Mouse (Mus musculus): Measurements from ENCODE around the gene Bcl2l2. TPM values are rescaled to one million over a fixed set of nuclear protein-coding genes. Genes with fewer than 3 reads are reported as not detected.

Bcl2l2 gene
- total RNA-seq, 1 experiment from 2014 or later = 62.2 TPM

DNA sequence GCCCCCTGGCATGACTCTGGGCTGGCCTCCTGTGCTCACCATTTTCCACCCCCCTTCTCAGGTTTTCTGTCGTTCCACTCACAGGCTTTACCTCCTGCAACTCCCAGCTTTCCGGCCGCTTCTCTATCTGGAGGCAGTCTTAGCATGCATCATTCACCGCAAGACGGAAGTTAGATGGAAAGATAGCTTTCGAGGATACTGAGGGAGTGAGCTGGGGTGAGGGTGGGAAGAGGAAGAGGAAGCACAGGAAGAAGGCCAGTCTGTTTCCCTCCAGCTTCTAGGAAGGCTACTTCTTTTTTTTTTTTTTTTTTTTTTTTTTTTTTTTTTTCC, 53.6 kb downstream of the Bcl2l2 start:
- DNase-seq = no peak

DNA sequence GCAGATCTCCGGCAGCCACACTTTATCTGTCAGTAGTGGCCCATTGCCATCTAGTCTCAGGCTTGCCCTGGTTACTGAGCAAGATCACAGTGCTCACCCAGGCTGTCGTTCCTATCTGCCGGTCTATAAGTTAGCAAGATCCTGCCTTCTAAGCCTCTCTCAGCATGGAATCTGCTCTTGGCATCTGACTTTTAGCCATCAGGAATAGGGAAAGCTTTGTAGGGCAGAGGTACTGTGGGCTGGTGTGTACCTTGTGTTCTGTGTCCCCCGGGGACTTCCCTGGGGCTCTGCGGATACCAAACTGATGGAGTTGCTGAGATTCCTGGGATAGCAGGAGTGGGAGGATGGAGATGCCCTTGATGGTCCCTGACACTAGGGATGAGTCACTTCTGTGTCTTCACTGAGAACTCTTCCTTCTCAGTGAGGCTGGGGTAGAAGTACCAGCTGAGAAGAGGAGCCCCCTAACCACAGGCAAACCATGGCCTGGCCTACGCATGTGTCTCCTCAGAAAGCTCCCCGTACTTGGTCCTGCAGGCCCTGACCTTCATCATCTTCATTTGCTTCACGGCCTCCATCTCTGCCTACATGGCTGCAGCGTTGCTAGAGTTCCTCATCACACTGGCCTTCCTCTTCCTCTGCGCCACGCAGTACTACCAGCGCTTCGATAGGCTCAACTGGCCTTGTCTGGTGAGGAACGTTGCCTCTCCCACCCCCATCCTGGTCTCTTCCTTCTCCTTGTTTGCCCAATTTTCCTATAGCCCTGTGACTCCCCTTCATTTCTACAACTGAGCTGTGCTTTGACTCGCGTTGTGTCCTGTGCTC, 54.4 kb downstream of the Bcl2l2 start:
- no peak for DNase-seq

Other genes starting within 250 kb of the Bcl2l2 start
- not detected in 2 replicates for gene Gm17606, start 242.4 kb upstream of the Bcl2l2 start, total RNA-seq (2021)
- gene Cdh24, start 242.0 kb upstream of the Bcl2l2 start, total RNA-seq (2021) = 1.4 and 1.6 TPM in 2 replicates
- 39.3 and 39.9 TPM in 2 replicates for gene 1700123O20Rik, start 197.2 kb upstream of the Bcl2l2 start, total RNA-seq (2021)
- 233 and 235 TPM in 2 replicates for gene Acin1, start 196.4 kb upstream of the Bcl2l2 start, total RNA-seq (2021)
- not detected in 2 replicates for gene Gm29776, start 184.5 kb upstream of the Bcl2l2 start, total RNA-seq (2021)
- gene Cebpe, start 171.2 kb upstream of the Bcl2l2 start, total RNA-seq (2021) = not detected in 2 replicates
- 58.4 and 64.6 TPM in 2 replicates for gene Slc7a8, start 101.4 kb upstream of the Bcl2l2 start, total RNA-seq (2021)
- gene Rnf212b, start 69.2 kb upstream of the Bcl2l2 start, total RNA-seq (2021) = 1.2 TPM in 1 of 2 replicates, not detected in the other
- 14.8 and 19.0 TPM in 2 replicates for gene Homez, start 12.4 kb upstream of the Bcl2l2 start, total RNA-seq (2021)
- gene Ppp1r3e, start 5.8 kb upstream of the Bcl2l2 start, total RNA-seq (2021) = 19.3 and 23.8 TPM in 2 replicates
- 10.0 TPM in 1 of 2 replicates, not detected in the other for gene Gm20521, start 64 bp downstream of the Bcl2l2 start, total RNA-seq (2021)
- gene Pabpn1, start 9.1 kb downstream of the Bcl2l2 start, total RNA-seq (2021) = 195 and 256 TPM in 2 replicates
- gene Slc22a17, start 29.8 kb downstream of the Bcl2l2 start, total RNA-seq (2021) = 32.9 and 41.6 TPM in 2 replicates
- 2.6 and 3.6 TPM in 2 replicates for gene Efs, start 42.7 kb downstream of the Bcl2l2 start, total RNA-seq (2021)
- gene Il25, start 49.3 kb downstream of the Bcl2l2 start, total RNA-seq (2021) = not detected in 2 replicates
- gene Cmtm5, start 52.9 kb downstream of the Bcl2l2 start, total RNA-seq (2021) = 0.49 and 1.2 TPM in 2 replicates
- not detected in 2 replicates for gene Myh6, start 83.5 kb downstream of the Bcl2l2 start, total RNA-seq (2021)
- not detected in 2 replicates for gene Gm17428, start 93.6 kb downstream of the Bcl2l2 start, total RNA-seq (2021)
- gene Myh7, start 111.2 kb downstream of the Bcl2l2 start, total RNA-seq (2021) = not detected in 2 replicates
- gene Ngdn, start 132.1 kb downstream of the Bcl2l2 start, total RNA-seq (2021) = 38.3 and 39.8 TPM in 2 replicates
- gene Zfhx2, start 208.9 kb downstream of the Bcl2l2 start, total RNA-seq (2021) = 9.1 and 9.9 TPM in 2 replicates
- gene Thtpa, start 211.4 kb downstream of the Bcl2l2 start, total RNA-seq (2021) = 16.2 and 21.6 TPM in 2 replicates
- gene Ap1g2, start 223.2 kb downstream of the Bcl2l2 start, total RNA-seq (2021) = 27.4 and 32.8 TPM in 2 replicates
- gene Jph4, start 233.6 kb downstream of the Bcl2l2 start, total RNA-seq (2021) = 3.8 and 6.6 TPM in 2 replicates

Data from adrenal gland, postnatal 25 days (tissue).